Mouse (Mus musculus): Measurements from ENCODE around the gene Psph.

GRCm38 (mm10) chr5:129787818-129788593 lies 757 bp upstream of the Psph start:
- TF ChIP-seq CTCF (conservative IDR thresholded peaks at IDR 0.05; ENCODE audit: low read length): no peak
- TF ChIP-seq NANOG (IDR thresholded peaks at IDR 0.05; ENCODE audit: borderline replicate concordance, low read length): no peak
- TF ChIP-seq POU5F1 (IDR thresholded peaks at IDR 0.05; ENCODE audit: borderline replicate concordance, low read length): no peak

Data from E14TG2a.4 (cell line).